Mouse (Mus musculus) kidney, adult 11 months (tissue): ENCODE data around the gene Pcgf5.

Source experiments
- DNase-seq: peaks from one replicate; pipeline ENCODE4 v3.0.0; 2022

Pcgf5 gene

DNA sequence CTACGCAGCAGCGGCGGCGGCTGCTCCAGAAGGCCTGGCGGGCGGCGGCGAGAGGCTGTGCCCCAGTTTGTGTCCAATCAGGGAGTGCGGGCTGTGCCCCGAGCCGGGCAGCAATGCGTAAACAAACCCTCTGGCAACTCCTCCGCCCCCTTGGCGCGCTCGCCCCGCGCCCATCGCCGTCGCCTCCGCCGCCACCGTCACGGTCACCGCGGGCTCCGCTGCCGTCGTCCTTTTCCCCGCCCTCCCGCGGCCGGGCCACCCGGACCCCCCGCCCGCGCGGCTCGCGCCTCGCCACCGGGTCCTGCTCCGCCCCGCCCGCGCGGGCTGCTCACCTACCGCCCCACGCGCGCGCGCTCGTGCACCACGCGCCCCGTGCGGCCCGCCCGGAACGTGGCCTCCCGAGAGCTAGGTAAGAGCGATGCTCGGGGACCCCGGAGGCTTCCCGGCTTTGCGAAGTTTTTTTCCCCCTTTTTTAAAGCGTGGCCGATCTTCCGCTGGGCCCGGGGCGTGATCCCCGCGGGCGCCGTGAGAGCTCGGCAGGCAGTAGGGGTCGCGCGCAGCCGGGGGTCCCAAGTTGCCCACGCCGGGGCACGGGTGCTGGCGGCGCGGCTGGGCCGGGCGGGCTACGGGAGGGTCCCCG is at the start of gene Pcgf5:
Pcgf5 (plus strand) TSS at position 149 of the 640 bp plus-strand sequence.
- DNase-seq: peak; percentile 84

DNA sequence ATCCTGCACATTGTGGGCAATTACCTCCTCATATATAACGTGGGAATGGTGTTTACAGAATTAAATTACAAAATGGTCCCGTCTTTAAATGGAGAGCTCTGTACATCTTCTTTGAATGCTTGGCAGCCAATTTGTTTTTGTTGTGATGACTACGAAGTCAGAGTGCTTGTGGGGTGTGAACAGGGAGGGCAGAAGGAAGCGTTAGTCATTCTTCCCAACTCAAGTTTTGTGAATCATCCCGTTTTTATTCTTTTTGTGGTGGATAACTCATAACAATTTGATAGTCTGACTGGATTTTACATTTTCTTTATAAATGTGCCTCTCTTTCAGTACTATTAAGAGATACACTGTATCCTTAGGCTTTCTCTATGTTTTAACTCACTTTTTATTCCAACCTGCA is 42.6 kb upstream of the Pcgf5 start:
- DNase-seq: no peak

DNA sequence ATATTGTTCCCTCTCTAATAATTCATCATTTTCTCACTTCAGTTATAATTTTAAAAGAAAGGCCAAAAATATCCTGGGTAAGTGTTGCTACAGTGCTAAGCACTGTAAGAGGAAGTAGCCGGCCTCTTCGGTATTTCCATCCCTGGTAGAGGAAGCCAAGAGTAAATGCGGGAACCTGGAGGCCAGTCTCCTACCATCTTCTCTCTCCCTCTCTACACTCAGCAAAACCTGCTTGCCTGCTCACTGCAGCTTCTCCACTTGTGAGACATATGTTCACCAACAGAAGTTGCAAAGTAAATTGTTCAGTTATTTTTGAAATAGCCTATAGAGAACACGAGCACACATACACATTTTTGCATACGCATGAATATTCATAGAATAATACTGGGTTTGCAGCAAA is 34.1 kb upstream of the Pcgf5 start:
- DNase-seq: no peak

DNA sequence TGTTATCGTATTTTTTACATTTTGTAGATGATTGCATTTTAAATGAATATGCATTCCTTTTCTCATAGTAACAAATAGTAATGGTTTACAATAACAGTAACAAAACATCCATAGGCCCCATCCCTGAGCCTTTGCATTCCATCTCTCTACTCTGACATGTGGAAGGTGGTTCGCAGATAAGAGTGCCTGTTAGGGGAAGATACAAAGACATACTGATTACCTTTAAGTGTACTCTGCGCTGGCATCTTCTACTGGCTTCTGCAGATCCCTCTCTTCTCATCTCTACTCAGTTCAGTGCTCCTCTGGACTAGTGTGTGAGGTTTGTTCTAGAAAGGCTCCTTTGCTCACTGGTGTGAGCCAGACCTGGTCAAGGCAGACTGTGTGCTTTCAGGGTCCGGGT is 28.4 kb upstream of the Pcgf5 start:
- no peak for DNase-seq

DNA sequence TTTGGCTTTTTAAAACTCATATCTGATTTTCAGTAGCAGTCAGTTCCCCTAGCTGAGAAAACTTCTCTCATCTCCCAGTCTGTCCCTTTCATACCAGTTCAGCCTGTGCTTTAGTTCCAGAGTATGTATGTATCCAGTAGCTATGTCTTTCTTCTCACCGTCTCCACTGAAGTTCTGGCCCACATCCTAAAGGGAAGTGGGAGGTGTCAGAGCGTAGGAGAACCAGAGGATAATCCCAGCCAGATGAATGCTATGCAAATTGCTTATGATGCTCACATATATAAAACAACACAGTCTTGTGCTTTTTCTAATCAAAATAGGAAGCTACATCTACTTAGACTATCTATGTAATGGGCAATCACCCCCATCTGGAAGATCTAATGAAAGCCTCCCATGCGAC is 27.0 kb upstream of the Pcgf5 start:
- no peak for DNase-seq

DNA sequence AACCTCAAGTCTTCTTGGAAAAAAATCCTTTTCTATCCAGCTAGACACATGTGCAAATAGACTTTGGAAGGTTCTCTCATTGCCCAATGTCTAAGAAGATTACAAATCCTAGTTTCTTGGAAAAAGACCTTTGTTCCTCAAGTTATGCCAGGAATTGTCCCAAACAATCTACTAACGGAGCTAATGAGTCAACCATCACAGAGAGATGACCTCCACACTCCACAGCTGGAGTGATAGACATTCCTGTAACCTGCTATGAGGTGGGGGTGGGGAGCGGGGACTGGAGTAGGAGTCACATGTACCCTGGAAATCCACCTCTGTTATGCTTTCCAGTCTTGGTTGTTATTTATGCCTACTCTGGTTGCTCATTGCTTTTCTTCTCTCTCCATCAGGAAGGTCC is 24.8 kb upstream of the Pcgf5 start:
- DNase-seq: peak; percentile 47

DNA sequence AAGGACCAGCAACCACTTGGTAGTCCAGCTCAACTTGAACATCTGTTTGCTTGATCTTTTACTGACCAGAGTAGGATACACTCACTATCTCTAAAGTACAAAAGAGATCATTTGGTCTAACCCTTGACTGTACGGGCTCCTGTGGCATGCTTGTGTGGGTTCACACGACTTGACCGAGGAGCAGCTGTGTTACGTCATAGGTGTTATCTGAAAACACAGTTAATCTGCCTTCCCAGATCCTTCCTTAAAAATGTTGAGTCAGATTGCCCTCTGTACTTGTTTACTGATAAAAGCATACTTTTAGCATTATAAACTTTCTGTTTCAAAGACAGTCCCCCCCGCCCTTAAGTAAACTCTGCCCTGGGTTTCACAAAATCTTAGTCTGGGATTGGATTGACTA is 19.4 kb upstream of the Pcgf5 start:
- no peak for DNase-seq

DNA sequence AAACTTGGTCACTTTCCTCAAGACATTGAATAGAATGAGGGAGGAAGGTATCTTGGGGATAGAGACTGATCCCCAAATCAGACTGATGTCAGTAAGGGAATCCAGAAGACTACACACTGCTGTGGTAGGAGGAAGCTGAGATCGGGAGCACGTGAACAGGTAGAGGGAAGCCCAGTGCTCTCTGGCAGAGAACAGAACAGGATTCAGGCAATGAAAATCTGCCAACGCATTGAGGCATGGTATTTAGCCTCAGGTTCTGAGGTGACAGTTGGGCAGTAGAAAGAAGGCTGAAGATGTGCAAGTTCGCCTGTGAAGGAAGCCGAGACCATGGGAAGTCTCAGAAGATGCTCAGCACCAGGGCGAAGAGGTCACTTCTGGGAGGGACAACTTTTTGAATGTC is 733 bp upstream of the Pcgf5 start:
- peak; percentile 65 for DNase-seq

DNA sequence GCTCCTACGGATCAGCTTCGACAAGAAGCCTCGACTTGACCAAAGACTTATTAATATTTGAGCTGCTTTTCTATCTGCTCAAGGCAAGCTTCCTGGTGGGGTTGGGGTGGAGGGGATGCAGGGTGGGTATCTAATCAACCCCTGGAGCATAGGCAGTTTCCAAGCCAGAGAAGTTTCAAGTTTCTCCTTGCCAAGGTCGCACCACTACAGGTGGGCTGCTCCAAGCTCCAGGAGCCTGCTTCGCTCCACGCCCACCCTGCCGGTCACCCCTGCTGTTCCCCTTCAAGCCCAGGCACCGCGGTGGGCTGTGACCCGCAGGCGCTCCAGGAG is 313 bp upstream of the Pcgf5 start:
- DNase-seq: no peak

DNA sequence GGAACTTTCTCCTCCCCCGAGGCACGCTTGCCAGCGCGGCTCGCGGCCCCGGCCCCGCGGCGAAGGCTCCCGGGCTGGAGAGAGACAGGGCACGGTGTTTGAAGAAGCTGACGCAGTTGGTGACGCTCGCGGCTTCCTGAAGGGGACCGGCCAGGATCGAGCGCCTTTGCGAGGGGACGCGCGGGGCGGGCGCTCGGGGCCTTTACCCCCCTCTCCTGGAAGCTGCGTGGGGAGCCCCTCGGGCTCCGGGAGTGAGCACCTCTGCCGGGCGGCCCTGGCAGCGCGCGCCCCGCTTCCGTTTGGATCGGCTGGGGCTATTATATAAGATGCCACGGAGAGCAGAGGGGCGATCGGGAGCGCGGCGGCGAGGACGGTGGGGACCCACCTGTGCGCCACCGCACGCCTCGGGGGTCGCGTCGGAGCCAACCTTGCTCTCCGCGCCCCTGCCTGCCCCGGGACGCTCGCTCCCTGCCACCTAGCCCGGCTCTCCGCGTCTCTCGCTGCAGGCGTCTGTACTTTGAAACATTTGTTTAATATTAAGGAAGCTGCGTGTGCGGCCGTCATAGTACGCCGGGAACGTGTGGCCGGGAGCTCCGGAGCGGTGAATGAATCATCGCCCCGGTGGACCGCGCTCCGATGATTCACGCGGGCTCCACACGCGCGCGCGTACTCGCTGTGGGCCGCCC is 835 bp downstream of the Pcgf5 start:
- peak; percentile 62 for DNase-seq

DNA sequence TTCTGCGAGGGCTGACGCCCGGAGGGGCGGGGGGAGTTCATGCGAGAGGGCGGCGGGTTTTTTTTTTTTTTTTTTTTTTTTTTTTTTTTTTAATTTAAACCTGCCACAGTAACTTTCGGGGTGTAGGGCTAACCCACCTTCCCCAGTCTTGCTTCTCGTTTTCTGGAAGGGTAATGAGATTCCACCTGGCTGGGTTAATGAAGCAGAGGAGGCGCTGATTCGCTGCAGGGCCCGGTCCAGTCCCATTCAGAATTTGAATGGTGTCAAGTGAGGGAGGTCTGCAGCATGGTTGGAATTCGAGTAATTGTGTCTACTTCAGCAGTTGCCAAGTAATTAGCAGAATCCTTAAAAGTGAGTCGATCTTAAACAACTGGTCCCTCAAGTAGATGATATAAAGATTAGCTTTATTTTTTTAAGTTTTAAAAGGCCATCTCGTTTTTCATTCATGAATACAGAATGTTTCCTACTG is 1.4 kb downstream of the Pcgf5 start:
- DNase-seq: peak; percentile 46

DNA sequence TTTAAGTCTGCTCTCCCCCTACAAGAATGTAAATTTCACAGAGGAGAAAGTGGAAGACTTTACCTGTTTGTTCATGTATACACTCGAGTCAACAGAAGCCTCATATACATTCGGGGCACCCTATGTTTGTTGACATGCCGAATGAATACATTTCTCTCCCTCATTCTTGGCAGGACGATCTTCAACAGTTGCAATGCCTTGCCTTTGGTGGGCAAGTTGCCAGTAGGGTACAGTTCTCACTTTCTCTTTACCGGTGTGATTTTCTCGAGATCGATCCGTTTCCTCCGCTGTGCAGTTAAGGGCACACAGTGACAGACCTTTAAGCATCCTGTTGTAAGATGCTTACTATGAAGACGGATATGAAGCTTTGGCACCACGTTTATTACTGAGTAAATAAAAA is 2.1 kb downstream of the Pcgf5 start:
- no peak for DNase-seq

DNA sequence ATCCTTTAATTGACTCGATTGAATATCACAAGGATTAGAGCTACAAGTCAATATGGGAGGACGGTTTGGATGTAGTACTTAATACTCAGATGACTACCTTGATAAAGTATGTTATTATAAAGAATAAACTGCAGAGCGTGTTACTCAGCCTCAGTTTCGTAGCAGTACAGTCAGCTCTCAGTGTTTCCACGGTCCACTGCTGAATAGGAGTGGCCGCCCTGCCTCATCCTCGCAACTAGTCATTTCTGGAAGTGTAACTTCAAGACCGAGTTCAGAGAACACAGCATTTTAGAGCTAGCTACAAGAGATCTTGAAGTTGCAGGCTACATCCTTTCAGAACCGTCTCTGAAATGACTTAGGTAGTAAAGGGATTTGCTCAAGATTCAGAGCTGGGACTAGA is 2.8 kb downstream of the Pcgf5 start:
- no peak for DNase-seq

DNA sequence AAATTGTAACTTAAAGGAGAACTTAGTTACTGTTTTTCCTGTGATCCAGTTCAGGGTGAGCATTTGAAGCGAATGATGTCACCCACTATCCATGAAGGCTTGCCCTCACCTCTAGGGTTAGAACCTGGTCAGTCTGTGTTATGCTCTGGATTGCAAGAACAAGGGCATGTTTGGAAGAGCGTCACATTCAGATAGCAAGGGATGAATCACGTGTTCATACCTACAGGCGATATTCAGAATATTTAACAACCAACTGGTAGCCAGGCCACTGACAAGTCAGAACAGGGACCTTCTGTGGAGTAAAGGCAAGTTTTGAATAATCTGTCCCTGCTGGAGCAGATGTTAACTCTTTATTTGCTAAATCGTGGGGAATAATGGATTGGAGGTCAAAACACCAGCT is 14.4 kb downstream of the Pcgf5 start:
- DNase-seq: no peak

DNA sequence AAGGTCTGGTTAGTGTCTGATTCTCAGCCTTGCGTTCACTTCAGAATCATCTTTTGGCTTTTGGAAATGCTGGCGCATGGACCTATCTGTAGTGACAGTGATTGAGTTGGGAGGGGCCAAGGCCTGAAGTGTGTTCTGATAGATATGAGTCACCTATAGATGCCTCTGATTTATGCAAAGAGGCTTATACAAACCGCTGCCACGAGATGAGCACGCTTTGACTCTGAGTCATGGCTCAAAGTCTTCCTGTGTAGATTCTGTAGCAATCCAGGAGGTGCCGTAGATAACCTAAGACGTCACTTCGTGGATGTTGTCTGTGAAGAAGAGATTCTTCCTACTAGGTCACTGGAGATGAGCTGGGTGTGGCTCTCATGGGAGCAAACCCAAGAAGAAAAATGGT is 16.6 kb downstream of the Pcgf5 start:
- DNase-seq: no peak

DNA sequence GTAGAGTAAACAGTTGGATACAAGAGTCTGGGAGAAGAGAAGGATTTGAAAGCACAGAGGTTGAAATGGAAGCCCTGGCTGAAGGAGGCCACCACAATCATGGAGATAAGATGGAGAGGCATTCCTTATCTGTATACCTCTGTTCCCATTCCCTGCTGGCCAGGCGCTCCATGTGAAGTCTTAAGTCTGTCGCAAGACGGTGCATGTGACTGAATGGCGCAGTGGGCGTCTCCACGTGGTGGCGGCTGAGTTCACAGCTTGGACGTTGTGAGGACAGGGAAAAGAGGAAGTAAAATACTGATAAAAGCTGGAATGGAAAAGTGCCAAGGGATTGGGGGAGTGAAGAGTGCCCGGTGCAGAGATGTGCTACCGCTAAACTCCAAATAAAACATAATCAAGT is 23.4 kb downstream of the Pcgf5 start:
- no peak for DNase-seq

DNA sequence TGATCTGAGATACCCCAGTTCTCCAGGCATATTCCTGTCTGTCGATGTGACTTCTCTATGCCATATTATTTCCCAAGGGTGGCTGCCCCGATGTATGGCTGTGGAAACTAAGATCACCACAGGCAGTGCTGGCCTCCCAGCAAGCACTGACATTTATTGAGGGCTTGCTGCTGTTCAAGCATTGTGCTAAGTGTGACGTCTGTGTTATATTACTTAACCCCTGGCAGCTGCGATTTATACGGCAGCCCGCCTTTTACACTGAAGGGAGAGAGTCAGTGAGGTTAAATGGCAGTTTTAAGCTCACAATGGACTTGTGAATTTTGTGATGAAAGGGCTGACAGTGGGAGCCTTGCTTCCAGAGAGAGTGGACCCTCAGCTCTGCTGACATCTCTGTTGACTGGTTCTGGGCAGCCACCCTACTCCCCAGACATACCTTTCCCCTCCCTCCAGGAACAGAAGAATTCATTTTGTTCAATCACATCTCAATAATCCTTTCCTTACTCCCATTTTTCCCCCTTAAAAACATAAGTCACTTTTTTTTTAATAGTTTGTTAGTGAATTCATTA is 25.0 kb downstream of the Pcgf5 start:
- no peak for DNase-seq

DNA sequence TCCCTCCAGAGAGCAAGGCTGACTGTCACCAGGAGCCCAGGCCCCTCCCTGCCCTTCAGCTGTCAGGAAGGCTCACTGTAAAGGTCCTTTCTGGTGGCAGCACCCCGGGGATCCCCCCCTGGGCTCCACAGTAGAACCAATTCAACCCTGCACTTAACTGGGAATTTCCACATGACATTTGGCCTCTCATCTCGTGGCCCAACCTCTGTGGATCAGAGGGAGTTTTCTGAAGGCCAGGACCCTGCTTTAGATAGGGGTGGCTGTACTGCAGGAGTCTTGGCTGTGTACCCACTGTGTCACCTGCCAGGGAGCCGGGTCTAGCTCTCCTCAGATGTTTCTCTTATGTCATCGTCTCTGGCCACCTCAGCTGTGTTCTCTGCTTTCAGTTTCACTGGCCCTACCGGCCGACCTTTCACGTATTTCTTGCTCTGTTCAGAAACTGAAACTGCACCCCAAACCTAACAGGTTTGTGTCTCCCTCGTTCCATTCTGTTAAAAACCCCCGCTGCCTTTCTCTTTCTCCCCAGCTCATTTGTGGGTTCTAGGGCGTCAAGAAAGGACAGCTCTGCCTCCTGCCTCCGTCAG is 27.2 kb downstream of the Pcgf5 start:
- no peak for DNase-seq

DNA sequence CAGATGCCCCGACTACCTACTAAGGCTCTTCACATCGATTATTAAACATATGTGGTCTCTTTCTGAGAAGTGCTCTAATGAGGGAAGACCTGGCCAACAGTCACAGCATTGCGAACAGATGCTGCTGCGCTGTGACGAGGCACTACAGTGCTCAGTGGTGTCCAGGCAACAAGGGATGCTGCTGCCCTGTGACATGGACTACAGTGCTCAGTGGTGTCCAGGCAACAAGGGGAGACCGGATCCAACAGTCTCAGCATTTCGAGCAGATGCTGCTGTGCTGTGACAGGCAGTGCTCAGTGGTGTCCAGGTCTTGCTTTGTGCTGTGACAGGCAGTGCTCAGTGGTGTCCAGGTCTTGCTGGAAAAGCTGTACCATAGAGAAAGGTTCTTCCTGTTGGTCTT is 29.6 kb downstream of the Pcgf5 start:
- DNase-seq: no peak

DNA sequence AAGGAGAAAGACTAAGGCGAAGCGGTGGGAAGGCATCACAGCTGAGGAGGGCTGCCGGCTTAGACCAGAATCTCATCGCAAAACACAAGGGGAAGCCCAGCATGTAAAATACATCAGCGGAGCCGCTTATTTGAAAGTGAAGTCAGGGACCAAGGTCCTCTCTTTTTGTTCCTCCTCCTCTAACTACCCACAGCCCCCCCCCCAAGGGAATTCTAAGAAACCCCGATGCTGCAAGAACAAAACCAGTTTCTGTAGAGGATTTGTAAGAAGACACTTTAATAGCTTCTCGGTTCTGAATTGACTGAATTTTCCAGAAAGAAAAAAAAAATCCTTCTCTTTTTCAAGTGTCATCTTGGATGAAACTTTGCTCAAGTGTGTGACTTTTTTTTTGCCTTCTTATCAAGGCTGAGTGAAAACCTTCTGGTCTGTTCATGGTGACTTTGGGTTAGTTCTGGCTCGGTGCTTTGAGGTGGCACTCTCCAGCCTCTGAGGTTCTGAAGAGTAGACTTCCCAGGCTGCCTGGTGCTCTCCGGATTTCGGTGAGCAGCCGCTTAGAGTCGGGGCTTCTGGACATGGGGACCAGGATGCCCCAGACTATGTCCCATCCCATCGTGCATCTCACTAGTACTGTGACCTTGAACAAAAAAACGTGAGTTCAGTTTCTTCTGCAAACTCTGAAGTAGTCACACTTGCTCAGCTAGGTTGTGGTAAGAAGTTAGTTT is 30.6 kb downstream of the Pcgf5 start:
- no peak for DNase-seq

DNA sequence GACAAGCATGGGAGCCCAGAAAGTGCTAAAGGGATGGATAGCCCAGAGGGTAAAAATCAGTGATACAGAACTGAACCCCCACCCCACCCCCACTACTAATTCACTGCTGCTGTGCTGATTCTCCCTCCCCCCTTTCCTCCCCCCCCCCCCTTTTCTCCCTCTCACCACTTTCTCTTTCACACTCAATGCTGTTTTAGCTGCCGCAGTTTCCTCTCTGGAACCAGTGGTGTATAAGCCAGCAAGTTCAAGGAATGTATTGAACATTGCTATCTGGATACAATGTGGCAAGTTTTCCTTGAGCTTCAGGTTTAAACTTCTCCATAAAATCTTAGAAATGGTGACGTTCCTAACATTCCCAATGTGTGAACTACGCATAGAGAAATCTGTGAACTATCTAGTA is 34.8 kb downstream of the Pcgf5 start:
- no peak for DNase-seq

DNA sequence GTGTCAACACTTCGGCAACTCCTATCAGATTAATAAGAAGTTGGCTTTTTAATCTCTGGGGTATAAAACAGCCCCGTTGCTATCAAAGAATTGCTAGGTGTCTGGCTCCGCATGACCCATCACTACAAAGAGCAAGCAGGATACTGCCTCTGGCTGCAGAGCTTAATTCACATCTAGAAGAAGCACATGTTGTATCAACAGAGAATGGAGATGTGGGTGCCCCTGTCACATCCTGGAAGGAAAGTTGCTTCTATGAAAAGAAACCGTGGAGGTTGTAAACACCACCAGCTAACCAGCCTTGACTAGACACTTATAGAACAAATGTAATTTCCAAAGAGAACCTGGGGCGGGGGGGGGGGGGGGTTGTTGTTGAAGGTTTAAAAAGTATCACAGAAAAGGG is 35.9 kb downstream of the Pcgf5 start:
- DNase-seq: no peak

DNA sequence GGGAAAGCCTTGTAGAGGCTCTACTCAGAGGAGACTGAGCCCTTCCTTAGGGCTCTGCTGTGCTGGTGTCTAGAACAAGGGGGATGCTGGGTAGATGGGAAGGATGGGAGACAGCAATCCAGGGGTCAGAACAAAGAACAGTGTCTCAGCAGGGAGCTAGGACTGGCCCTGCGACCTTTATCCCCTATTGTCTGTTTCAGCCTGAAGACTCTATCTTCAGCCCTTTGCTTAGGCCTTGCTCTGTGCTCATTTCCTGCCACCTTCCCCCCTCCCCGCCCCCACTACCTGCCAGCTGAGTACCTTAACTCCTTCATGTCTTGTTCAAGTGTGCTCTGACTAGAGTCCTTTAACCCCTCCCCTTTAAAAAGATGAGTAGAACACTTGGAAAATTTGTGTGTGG is 36.3 kb downstream of the Pcgf5 start:
- DNase-seq: no peak

DNA sequence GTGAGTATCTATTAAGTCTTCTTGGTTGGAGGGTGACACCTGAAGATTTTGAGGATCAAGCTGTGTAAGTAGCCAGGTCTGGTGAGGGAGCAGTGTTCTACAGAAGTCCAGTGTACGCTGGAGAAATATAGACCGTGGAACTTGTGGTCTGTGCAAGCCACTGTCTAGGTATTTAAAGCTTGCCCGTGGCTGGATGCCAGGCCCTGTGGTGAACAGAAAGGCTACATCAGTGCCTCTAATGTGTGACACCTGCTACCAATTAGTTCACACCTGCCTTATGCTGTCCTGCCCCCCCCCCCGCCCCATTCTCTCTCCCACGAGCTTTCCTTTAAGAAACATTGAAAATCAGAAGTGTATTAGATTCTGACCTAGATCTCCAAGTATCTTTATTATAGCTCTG is 40.4 kb downstream of the Pcgf5 start:
- DNase-seq: no peak
